Mouse (Mus musculus): ENCODE measurements around the gene Borcs5. TPM values are rescaled to one million over a fixed set of nuclear protein-coding genes. Genes with fewer than 3 reads are reported as not detected.

The Borcs5 gene
- polyA plus RNA-seq (2015; fragmentation: Nextera tagmentation; extraction: Ambion mirVana) = 45.3 and 46.2 TPM in 2 replicates

GRCm38 (mm10) chr6:134639210-134639609 lies at the start of gene Borcs5:
Gene Borcs5 (plus strand): TSS chr6:134639510.
- Histone ChIP-seq H3K27ac (ENCODE audit: low read length) (no peak within 1 kb of the TSS), H3K4me2 (ENCODE audit: low read length) (no peak within 1 kb of the TSS), H3K36me3 (ENCODE audit: control insufficient read depth, insufficient read depth, low read length) (no peaks in the 10 kb centered on the region), H3K9ac (ENCODE audit: low read depth, low read length) (no peak within 1 kb of the TSS), H3K27me3 (ENCODE audit: control insufficient read depth, insufficient read depth, low read depth, low read length) (no peaks in the 10 kb centered on the region), H3K9me3 (replicated peaks; ENCODE audit: control insufficient read depth, low read length, poor library complexity, severe bottlenecking) (no peaks in the 10 kb centered on the region), H3K4me1 (ENCODE audit: control insufficient read depth, insufficient read depth, low read length) (peaks cover 8% of the 10 kb centered on the region; the same call in 1 of the 2 replicates), H3K4me3 (ENCODE audit: low read depth, low read length) (no peak within 1 kb of the TSS)
- WGBS = 92% methylated on average over 3 of the region's 3 CpGs
- ATAC-seq = no peak

GRCm38 (mm10) chr6:134591614-134592013 lies 47.7 kb upstream of the Borcs5 start:
- no peak for ATAC-seq
- Histone ChIP-seq H3K9ac (ENCODE audit: low read depth, low read length) (no peak overlapping the region), H3K27me3 (ENCODE audit: control insufficient read depth, insufficient read depth, low read depth, low read length) (no peaks in the 10 kb centered on the region), H3K4me2 (ENCODE audit: low read length) (no peak overlapping the region), H3K9me3 (replicated peaks; ENCODE audit: control insufficient read depth, low read length, poor library complexity, severe bottlenecking) (no peaks in the 10 kb centered on the region), H3K36me3 (ENCODE audit: control insufficient read depth, insufficient read depth, low read length) (no peaks in the 10 kb centered on the region), H3K4me1 (ENCODE audit: control insufficient read depth, insufficient read depth, low read length) (no peaks in the 10 kb centered on the region), H3K4me3 (ENCODE audit: low read depth, low read length) (no peak overlapping the region), H3K27ac (ENCODE audit: low read length) (no peak overlapping the region)
- WGBS = 83% methylated on average over 2 of the region's 2 CpGs

GRCm38 (mm10) chr6:134594569-134595442 lies 44.5 kb upstream of the Borcs5 start:
- Histone ChIP-seq H3K27me3 (ENCODE audit: control insufficient read depth, insufficient read depth, low read depth, low read length) (no peaks in the 10 kb centered on the region), H3K4me1 (ENCODE audit: control insufficient read depth, insufficient read depth, low read length) (no peaks in the 10 kb centered on the region), H3K27ac (ENCODE audit: low read length) (no peak overlapping the region), H3K4me3 (ENCODE audit: low read depth, low read length) (no peak overlapping the region), H3K9me3 (replicated peaks; ENCODE audit: control insufficient read depth, low read length, poor library complexity, severe bottlenecking) (no peaks in the 10 kb centered on the region), H3K4me2 (ENCODE audit: low read length) (no peak overlapping the region), H3K36me3 (ENCODE audit: control insufficient read depth, insufficient read depth, low read length) (no peaks in the 10 kb centered on the region), H3K9ac (ENCODE audit: low read depth, low read length) (no peak overlapping the region)
- WGBS = 90% methylated on average over 20 of the region's 21 CpGs
- ATAC-seq = no peak

GRCm38 (mm10) chr6:134597651-134598229 lies 41.6 kb upstream of the Borcs5 start:
- no peak overlapping the region for H3K4me2 ChIP-seq (ENCODE audit: low read length)
- no peak overlapping the region for H3K9ac ChIP-seq (ENCODE audit: low read depth, low read length)
- H3K27me3 ChIP-seq (ENCODE audit: control insufficient read depth, insufficient read depth, low read depth, low read length) = no peaks in the 10 kb centered on the region
- H3K36me3 ChIP-seq (ENCODE audit: control insufficient read depth, insufficient read depth, low read length) = no peaks in the 10 kb centered on the region
- no peak overlapping the region for H3K27ac ChIP-seq (ENCODE audit: low read length)
- H3K4me1 ChIP-seq (ENCODE audit: control insufficient read depth, insufficient read depth, low read length) = no peaks in the 10 kb centered on the region
- H3K4me3 ChIP-seq (ENCODE audit: low read depth, low read length) = no peak overlapping the region
- no peak for ATAC-seq
- 91% methylated on average over 6 of the region's 6 CpGs for WGBS
- H3K9me3 ChIP-seq (replicated peaks; ENCODE audit: control insufficient read depth, low read length, poor library complexity, severe bottlenecking) = no peaks in the 10 kb centered on the region

GRCm38 (mm10) chr6:134599239-134599638 lies 40.1 kb upstream of the Borcs5 start:
- Histone ChIP-seq H3K9ac (ENCODE audit: low read depth, low read length) (no peak overlapping the region), H3K9me3 (replicated peaks; ENCODE audit: control insufficient read depth, low read length, poor library complexity, severe bottlenecking) (no peaks in the 10 kb centered on the region), H3K27ac (ENCODE audit: low read length) (no peak overlapping the region), H3K4me3 (ENCODE audit: low read depth, low read length) (no peak overlapping the region), H3K36me3 (ENCODE audit: control insufficient read depth, insufficient read depth, low read length) (no peaks in the 10 kb centered on the region), H3K4me2 (ENCODE audit: low read length) (no peak overlapping the region), H3K4me1 (ENCODE audit: control insufficient read depth, insufficient read depth, low read length) (no peaks in the 10 kb centered on the region), H3K27me3 (ENCODE audit: control insufficient read depth, insufficient read depth, low read depth, low read length) (no peaks in the 10 kb centered on the region)
- no peak for ATAC-seq
- WGBS = 63% methylated on average over 1 of the region's 1 CpGs

DNA sequence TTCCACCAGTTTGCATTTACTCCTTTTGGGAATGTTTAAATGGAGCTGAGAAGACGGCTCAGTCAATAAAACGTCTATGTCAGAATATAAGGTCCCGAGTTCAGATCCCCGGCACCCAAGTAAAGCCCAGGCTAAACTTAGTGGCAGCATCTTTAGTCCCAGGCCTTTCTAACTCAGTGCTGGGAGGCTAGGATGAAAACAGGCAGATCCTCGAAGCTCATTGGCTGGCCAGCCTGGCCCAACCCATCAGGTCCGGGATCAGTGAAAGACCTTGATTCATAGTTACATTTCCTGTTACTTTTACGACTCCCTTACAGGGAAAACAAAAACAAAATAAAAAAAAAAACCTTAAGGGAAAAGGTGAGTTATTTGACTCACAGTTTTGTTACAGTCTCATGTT lies 38.2 kb upstream of the Borcs5 start:
- ATAC-seq = no peak
- WGBS = 62% methylated on average over 7 of the region's 7 CpGs

DNA sequence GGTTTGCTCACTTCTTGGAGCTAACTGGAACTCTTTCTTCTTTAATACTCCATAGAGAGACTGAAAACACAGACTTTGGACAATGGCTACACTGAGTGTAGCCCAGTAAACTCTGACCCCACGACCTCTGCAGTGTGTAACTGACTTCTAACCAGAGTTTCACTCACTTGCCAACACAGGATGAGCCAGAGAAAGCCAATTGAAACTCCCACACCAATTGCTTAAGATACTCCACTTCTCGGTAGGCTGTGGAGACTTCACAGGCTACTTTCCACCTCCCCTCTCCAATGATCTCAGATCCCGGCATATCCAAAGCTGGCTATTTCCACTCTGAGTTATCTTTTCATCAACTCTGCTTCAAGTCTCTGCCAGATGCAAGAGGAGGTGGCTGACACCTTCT lies 37.5 kb upstream of the Borcs5 start:
- Histone ChIP-seq H3K27me3 (ENCODE audit: control insufficient read depth, insufficient read depth, low read depth, low read length) (no peaks in the 10 kb centered on the region), H3K9ac (ENCODE audit: low read depth, low read length) (no peak overlapping the region), H3K9me3 (replicated peaks; ENCODE audit: control insufficient read depth, low read length, poor library complexity, severe bottlenecking) (no peaks in the 10 kb centered on the region), H3K27ac (ENCODE audit: low read length) (no peak overlapping the region), H3K4me3 (ENCODE audit: low read depth, low read length) (no peak overlapping the region), H3K36me3 (ENCODE audit: control insufficient read depth, insufficient read depth, low read length) (no peaks in the 10 kb centered on the region), H3K4me2 (ENCODE audit: low read length) (no peak overlapping the region), H3K4me1 (ENCODE audit: control insufficient read depth, insufficient read depth, low read length) (no peaks in the 10 kb centered on the region)
- ATAC-seq = no peak
- 58% methylated on average over 3 of the region's 3 CpGs for WGBS

More for the DNA sequence above, 38.2 kb upstream of the Borcs5 start:
- H3K4me3 ChIP-seq (ENCODE audit: low read depth, low read length) = no peak overlapping the region
- H3K27me3 ChIP-seq (ENCODE audit: control insufficient read depth, insufficient read depth, low read depth, low read length) = no peaks in the 10 kb centered on the region
- H3K4me1 ChIP-seq (ENCODE audit: control insufficient read depth, insufficient read depth, low read length) = no peaks in the 10 kb centered on the region
- H3K27ac ChIP-seq (ENCODE audit: low read length) = no peak overlapping the region
- H3K4me2 ChIP-seq (ENCODE audit: low read length) = no peak overlapping the region
- no peaks in the 10 kb centered on the region for H3K9me3 ChIP-seq (replicated peaks; ENCODE audit: control insufficient read depth, low read length, poor library complexity, severe bottlenecking)
- H3K36me3 ChIP-seq (ENCODE audit: control insufficient read depth, insufficient read depth, low read length) = no peaks in the 10 kb centered on the region
- no peak overlapping the region for H3K9ac ChIP-seq (ENCODE audit: low read depth, low read length)

- 61% methylated on average over 10 of the region's 10 CpGs for WGBS
- Histone ChIP-seq H3K36me3 (ENCODE audit: control insufficient read depth, insufficient read depth, low read length) (no peaks in the 10 kb centered on the region), H3K4me3 (ENCODE audit: low read depth, low read length) (no peak overlapping the region), H3K4me1 (ENCODE audit: control insufficient read depth, insufficient read depth, low read length) (0 out of 2 replicates have a peak, but pooled peaks cover 3% of the 10 kb centered on the region), H3K27me3 (ENCODE audit: control insufficient read depth, insufficient read depth, low read depth, low read length) (no peaks in the 10 kb centered on the region), H3K9me3 (replicated peaks; ENCODE audit: control insufficient read depth, low read length, poor library complexity, severe bottlenecking) (no peaks in the 10 kb centered on the region), H3K9ac (ENCODE audit: low read depth, low read length) (no peak overlapping the region), H3K27ac (ENCODE audit: low read length) (no peak overlapping the region), H3K4me2 (ENCODE audit: low read length) (no peak overlapping the region)
- ATAC-seq = no peak
Measured at GRCm38 (mm10) chr6:134602371-134603003, 36.8 kb upstream of the Borcs5 start.

- Histone ChIP-seq H3K4me1 (ENCODE audit: control insufficient read depth, insufficient read depth, low read length) (0 out of 2 replicates have a peak, but pooled peaks cover 3% of the 10 kb centered on the region), H3K27me3 (ENCODE audit: control insufficient read depth, insufficient read depth, low read depth, low read length) (no peaks in the 10 kb centered on the region), H3K4me3 (ENCODE audit: low read depth, low read length) (no peak overlapping the region), H3K9ac (ENCODE audit: low read depth, low read length) (no peak overlapping the region), H3K36me3 (ENCODE audit: control insufficient read depth, insufficient read depth, low read length) (no peaks in the 10 kb centered on the region), H3K27ac (ENCODE audit: low read length) (no peak overlapping the region), H3K4me2 (ENCODE audit: low read length) (no peak overlapping the region), H3K9me3 (replicated peaks; ENCODE audit: control insufficient read depth, low read length, poor library complexity, severe bottlenecking) (no peaks in the 10 kb centered on the region)
- 89% methylated on average over 3 of the region's 3 CpGs for WGBS
- ATAC-seq = no peak
Measured at GRCm38 (mm10) chr6:134605196-134605595, 34.1 kb upstream of the Borcs5 start.
